Mouse (Mus musculus) subcutaneous adipose tissue, adult 2 months (tissue): ENCODE results near the gene Plgrkt. TPM values are rescaled to one million over a fixed set of nuclear protein-coding genes. Genes with fewer than 3 reads are reported as not detected.

Experiments used
- polyA plus RNA-seq: library from polyadenylated mRNA; depleted of rRNA; stranded (reverse); fragments of >200 nt; gene quantifications from 2 replicates; pipeline ENCODE4 v1.2.3, GENCODE M21; 2012; ENCODE audit warnings: low replicate concordance; rRNA removed

Plgrkt gene
- polyA plus RNA-seq, result 44.1 and 73.9 TPM in 2 replicates

DNA sequence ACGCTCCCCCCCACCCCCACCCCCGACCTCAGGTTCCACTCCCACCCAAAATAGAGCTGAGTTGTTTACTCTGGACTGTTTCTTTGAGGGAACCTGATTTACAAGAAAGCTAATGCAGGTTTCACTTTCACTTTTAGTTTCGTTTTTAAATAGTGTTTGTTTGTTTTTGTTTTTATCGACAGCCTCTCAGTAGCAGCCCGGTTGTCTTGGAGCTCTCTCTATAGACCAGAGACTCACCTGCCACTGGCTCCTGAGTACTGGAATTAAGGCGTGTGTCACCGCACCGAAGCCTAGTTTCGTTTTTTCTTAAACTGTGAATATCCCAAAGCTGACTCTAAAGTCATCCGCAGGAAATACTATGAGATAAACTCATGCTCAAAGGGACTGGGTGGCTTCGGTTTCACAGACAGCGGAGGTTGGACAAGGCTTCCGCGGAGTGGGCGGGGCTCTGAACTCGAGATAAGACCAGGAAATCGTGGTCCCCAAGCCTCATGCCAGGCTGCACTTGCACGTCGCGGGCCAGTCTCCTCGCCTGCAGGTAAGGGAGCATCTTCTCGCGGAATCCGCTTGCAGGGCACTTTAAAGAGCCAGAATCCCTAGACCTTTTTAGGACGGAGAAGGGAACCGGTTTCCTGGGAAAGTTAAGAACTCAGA is at the start of gene Plgrkt, which contains the start of gene Cd274:
Plgrkt (minus strand) TSS at position 422 of the 654 bp plus-strand sequence.
Cd274 (plus strand) TSS at position 487 of the 654 bp plus-strand sequence.

GRCm38 (mm10) chr19:29410619-29411018 is 43.4 kb upstream of the Plgrkt start, which contains the start of gene Pdcd1lg2:
Pdcd1lg2 (plus strand) TSS chr19:29410919.

DNA sequence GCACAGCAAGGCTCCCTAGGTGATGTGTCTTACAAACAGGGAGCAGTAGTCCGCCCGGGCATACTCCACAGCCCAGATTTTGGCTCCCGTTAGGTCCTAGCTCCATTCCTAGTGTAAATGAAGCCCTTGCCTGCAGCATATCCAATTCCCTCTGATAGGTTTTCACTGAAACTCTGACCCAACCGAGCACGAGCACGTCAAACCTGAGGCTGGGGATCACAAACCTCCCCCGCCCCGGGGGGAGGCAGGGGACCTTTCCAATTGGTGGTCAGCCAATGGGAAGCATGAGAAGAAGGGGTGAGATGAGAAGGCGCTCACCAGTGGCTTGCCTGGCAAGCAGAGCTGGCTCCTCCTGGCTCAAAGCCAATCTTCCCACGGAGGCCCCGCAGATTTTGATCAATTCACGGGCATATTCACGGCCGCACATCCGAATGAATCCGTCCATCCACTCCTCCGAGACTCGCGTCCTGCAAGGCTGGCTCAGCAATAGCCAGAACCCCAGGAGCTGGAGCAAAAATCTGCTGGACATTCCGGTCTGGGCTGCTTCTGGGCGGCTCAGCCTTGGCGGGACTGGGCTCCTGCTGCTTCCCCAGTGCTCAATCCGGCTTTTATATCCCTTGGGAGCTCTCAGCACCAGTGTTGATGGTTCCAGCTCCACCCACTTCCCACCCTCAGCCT is 33.0 kb downstream of the Plgrkt start, which contains the start of gene Rln1:
Rln1 (minus strand) TSS at position 603 of the 678 bp plus-strand sequence.

DNA sequence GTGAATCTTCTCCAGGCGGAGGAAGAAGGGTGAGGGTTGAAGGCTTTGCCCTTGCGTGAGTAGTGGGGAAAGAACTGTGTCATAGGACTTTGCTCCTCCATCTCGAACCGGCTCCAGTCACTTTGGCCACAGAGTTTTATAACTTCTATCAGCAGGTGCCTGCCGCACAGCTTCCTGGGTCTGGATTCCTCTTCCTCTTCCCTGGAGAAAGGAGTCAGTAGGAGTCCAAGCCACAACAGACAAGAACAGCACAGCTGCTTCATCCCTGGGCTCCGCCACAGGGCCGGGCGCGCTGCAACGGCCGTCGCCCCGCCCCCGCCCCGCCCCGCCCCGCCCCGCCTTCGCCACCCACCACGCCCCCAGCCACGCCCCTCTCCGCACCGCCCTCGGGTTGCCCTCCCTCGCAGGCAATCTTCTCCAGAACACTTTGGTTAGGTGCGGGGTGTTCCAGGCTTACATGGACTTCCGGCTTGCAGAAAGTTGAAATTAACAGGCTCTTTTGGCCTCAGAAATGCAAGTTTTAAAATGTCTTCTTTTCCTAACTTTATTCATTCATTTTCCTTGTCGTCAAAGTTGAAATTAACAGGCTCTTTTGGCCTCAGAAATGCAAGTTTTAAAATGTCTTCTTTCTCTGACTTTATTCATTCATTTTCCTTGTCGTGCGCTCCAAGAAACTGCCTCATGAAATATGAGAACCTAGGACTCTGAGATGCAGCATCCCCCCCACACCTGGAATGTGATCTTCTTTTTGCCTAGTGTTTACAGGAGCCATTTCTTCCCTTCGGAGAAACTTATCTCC is 41.9 kb downstream of the Plgrkt start, which contains the start of gene Insl6:
Insl6 (minus strand) TSS at position 304 of the 799 bp plus-strand sequence.

Other genes with a start within 250 kb of the Plgrkt start
- gene Jak2, start 115.6 kb downstream of the Plgrkt start, polyA plus RNA-seq, result 7.7 and 20.4 TPM in 2 replicates
- gene Insl6, start 42.0 kb downstream of the Plgrkt start, polyA plus RNA-seq, result 5.8 and 6.0 TPM in 2 replicates
- 0.60 TPM in 1 of 2 replicates, not detected in the other for gene Rln1, start 32.7 kb downstream of the Plgrkt start, polyA plus RNA-seq
- gene Cd274, start 65 bp upstream of the Plgrkt start, polyA plus RNA-seq, result 5.5 and 16.3 TPM in 2 replicates
- gene Pdcd1lg2, start 43.5 kb upstream of the Plgrkt start, polyA plus RNA-seq, result 0.06 and 0.14 TPM in 2 replicates
- gene Ric1, start 154.9 kb upstream of the Plgrkt start, polyA plus RNA-seq, result 23.5 and 26.0 TPM in 2 replicates